Mouse (Mus musculus): ENCODE data around the gene Ciart. TPM values are rescaled to one million over a fixed set of nuclear protein-coding genes. Genes with fewer than 3 reads are reported as not detected.
"Not testable (repeated sequence)": the region's sequence is repeated elsewhere in the genome, so short reads cannot be mapped to it uniquely, and the experiment has no call there.

Ciart gene
- total and polyA plus RNA-seq, 2 experiments from 2014 or later: 1.8 to 2.3 TPM

GRCm38 (mm10) chr3:95901616-95902372, 19.7 kb upstream of the Ciart start:
- peak overlapping the region; percentile 86 for H3K27ac ChIP-seq (ENCODE audit: low read depth)
- H3K9ac ChIP-seq (replicated peaks; ENCODE audit: low read depth, low read length): 0 out of 2 replicates have a peak overlapping the region, but pooled peaks have one; percentile 2
- H3K4me3 ChIP-seq (ENCODE audit: low read depth, low read length): peak overlapping the region; percentile 46
- peaks cover 25% of the 10 kb centered on the region for H3K4me1 ChIP-seq (ENCODE audit: control insufficient read depth, insufficient read depth)
- ATAC-seq (ENCODE audit: insufficient read depth, low read depth): no peak
- H3K36me3 ChIP-seq (replicated peaks; ENCODE audit: control insufficient read depth, insufficient read depth, low read length): peaks cover 18% of the 10 kb centered on the region; the same call in 1 of the 2 replicates
- WGBS: 47% methylated on average over 9 of the region's 9 CpGs
- H3K9me3 ChIP-seq (replicated peaks; ENCODE audit: control insufficient read depth, low read length): no peaks in the 10 kb centered on the region
- peak; percentile 27 for DNase-seq (ENCODE audit: low spot score)
- H3K4me2 ChIP-seq (ENCODE audit: low read depth, low read length): peak overlapping the region; percentile 77
- TF ChIP-seq EP300 (IDR thresholded peaks at IDR 0.05; ENCODE audit: low read depth): no peak
- no peaks in the 10 kb centered on the region for H3K27me3 ChIP-seq (ENCODE audit: control insufficient read depth, insufficient read depth, low read length)

- Histone ChIP-seq H3K36me3 (replicated peaks; ENCODE audit: control insufficient read depth, insufficient read depth, low read length) (peaks cover 18% of the 10 kb centered on the region), H3K27ac (ENCODE audit: low read depth) (no peak overlapping the region), H3K4me1 (ENCODE audit: control insufficient read depth, insufficient read depth) (peaks cover 13% of the 10 kb centered on the region), H3K4me2 (ENCODE audit: low read depth, low read length) (no peak overlapping the region), H3K9ac (replicated peaks; ENCODE audit: low read depth, low read length) (no peak overlapping the region), H3K4me3 (ENCODE audit: low read depth, low read length) (no peak overlapping the region), H3K27me3 (ENCODE audit: control insufficient read depth, insufficient read depth, low read length) (no peaks in the 10 kb centered on the region), H3K9me3 (replicated peaks; ENCODE audit: control insufficient read depth, low read length) (no peaks in the 10 kb centered on the region)
- TF ChIP-seq EP300 (IDR thresholded peaks at IDR 0.05; ENCODE audit: low read depth): no peak
- no peak for TF ChIP-seq CTCF (IDR thresholded peaks at IDR 0.05; ENCODE audit: low read depth)
- WGBS: 77% methylated on average over 13 of the region's 13 CpGs
- ATAC-seq (ENCODE audit: insufficient read depth, low read depth): no peak
- DNase-seq (ENCODE audit: low spot score): no peak
Measured at GRCm38 (mm10) chr3:95899800-95900524, 17.9 kb upstream of the Ciart start.

- not testable (repeated sequence) for H3K9ac ChIP-seq (replicated peaks; ENCODE audit: low read depth, low read length); H3K4me2 ChIP-seq (ENCODE audit: low read depth, low read length); ATAC-seq (ENCODE audit: insufficient read depth, low read depth); H3K9me3 ChIP-seq (replicated peaks; ENCODE audit: control insufficient read depth, low read length); H3K4me3 ChIP-seq (ENCODE audit: low read depth, low read length); H3K27me3 ChIP-seq (ENCODE audit: control insufficient read depth, insufficient read depth, low read length); H3K27ac ChIP-seq (ENCODE audit: low read depth); DNase-seq (ENCODE audit: low spot score)
- H3K36me3 ChIP-seq (replicated peaks; ENCODE audit: control insufficient read depth, insufficient read depth, low read length): peaks cover 18% of the 10 kb centered on the region
- 83% methylated on average over 7 of the region's 7 CpGs for WGBS
- peaks cover 18% of the 10 kb centered on the region; the same call in 1 of the 2 replicates for H3K4me1 ChIP-seq (ENCODE audit: control insufficient read depth, insufficient read depth)
Measured at GRCm38 (mm10) chr3:95895501-95895900, 13.4 kb upstream of the Ciart start.

- H3K9ac ChIP-seq (replicated peaks; ENCODE audit: low read depth, low read length): peak overlapping the region; percentile 79
- H3K27me3 ChIP-seq (ENCODE audit: control insufficient read depth, insufficient read depth, low read length): no peaks in the 10 kb centered on the region
- H3K36me3 ChIP-seq (replicated peaks; ENCODE audit: control insufficient read depth, insufficient read depth, low read length): peaks cover 18% of the 10 kb centered on the region
- DNase-seq (ENCODE audit: low spot score): peak; percentile 42
- H3K27ac ChIP-seq (ENCODE audit: low read depth): peak overlapping the region; percentile 94
- peak overlapping the region; percentile 81 for H3K4me2 ChIP-seq (ENCODE audit: low read depth, low read length)
- WGBS: 6% methylated on average over 16 of the region's 16 CpGs
- H3K4me1 ChIP-seq (ENCODE audit: control insufficient read depth, insufficient read depth): peaks cover 18% of the 10 kb centered on the region; the same call in 1 of the 2 replicates
- no peaks in the 10 kb centered on the region for H3K9me3 ChIP-seq (replicated peaks; ENCODE audit: control insufficient read depth, low read length)
- ATAC-seq (ENCODE audit: insufficient read depth, low read depth): peak; percentile 13; the same call in 1 of the 2 replicates
- H3K4me3 ChIP-seq (ENCODE audit: low read depth, low read length): peak overlapping the region; percentile 63
- TF ChIP-seq CTCF (IDR thresholded peaks at IDR 0.05; ENCODE audit: low read depth): no peak
- TF ChIP-seq EP300 (IDR thresholded peaks at IDR 0.05; ENCODE audit: low read depth): no peak
Measured at GRCm38 (mm10) chr3:95894317-95895160, 12.5 kb upstream of the Ciart start.

GRCm38 (mm10) chr3:95893606-95894316, 11.7 kb upstream of the Ciart start, which contains the start of gene Aph1a:
TSS of gene Aph1a (plus strand) at chr3:95893969.
- Histone ChIP-seq H3K4me3 (ENCODE audit: low read depth, low read length) (peak within 1 kb of the TSS; percentile 63), H3K4me2 (ENCODE audit: low read depth, low read length) (peak within 1 kb of the TSS; percentile 81), H3K4me1 (ENCODE audit: control insufficient read depth, insufficient read depth) (peaks cover 18% of the 10 kb centered on the region; the same call in 1 of the 2 replicates), H3K27ac (ENCODE audit: low read depth) (peak within 1 kb of the TSS; percentile 94), H3K36me3 (replicated peaks; ENCODE audit: control insufficient read depth, insufficient read depth, low read length) (peaks cover 14% of the 10 kb centered on the region), H3K9ac (replicated peaks; ENCODE audit: low read depth, low read length) (peak within 1 kb of the TSS; percentile 79)
- ATAC-seq (ENCODE audit: insufficient read depth, low read depth): peak; percentile 97
- not testable (repeated sequence) for H3K27me3 ChIP-seq (ENCODE audit: control insufficient read depth, insufficient read depth, low read length); H3K9me3 ChIP-seq (replicated peaks; ENCODE audit: control insufficient read depth, low read length)
- DNase-seq (ENCODE audit: low spot score): peak; percentile 100
- WGBS: under 1% methylated on average over 23 of the region's 43 CpGs

All from heart, postnatal 0 days (tissue).